Mouse (Mus musculus) kidney, embryonic 14.5 days (tissue): ENCODE measurements around the gene Nrxn2. TPM values are rescaled to one million over a fixed set of nuclear protein-coding genes. Genes with fewer than 3 reads are reported as not detected.

Experiments used
- ATAC-seq: fragments of 200-750 bp; cut with Nextera tagmentation; 2 replicates; pipeline ENCODE4 v1.8.0; 2017; ENCODE audit warnings: moderate number of reproducible peaks, mild to moderate bottlenecking, moderate TSS enrichment, moderate library complexity; ENCODE audit not compliant: low FRiP score, low TSS enrichment
- H3K27ac ChIP-seq: fragments of 300-500 bp; sonication (generic); 2 replicates; pipeline ENCODE4 v1.5.1; 2014; ENCODE audit warnings: low read depth, mild to moderate bottlenecking, low read length, moderate library complexity, mixed read lengths
- H3K27me3 ChIP-seq: fragments of 300-500 bp; sonication (generic); 2 replicates; pipeline ENCODE4 v1.6.1; 2014; ENCODE audit warnings: mild to moderate bottlenecking, low read length; ENCODE audit not compliant: control insufficient read depth, insufficient read depth
- H3K36me3 ChIP-seq: fragments of 300-500 bp; sonication (generic); 2 replicates; pipeline ENCODE4 v1.6.1; 2014; ENCODE audit warnings: low read length, mixed read lengths; ENCODE audit not compliant: control insufficient read depth, insufficient read depth
- H3K4me1 ChIP-seq: fragments of 300-500 bp; sonication (generic); 2 replicates; pipeline ENCODE4 v1.6.1; 2014; ENCODE audit warnings: low read length, mixed read lengths; ENCODE audit not compliant: control insufficient read depth, insufficient read depth
- H3K4me2 ChIP-seq: fragments of 300-500 bp; sonication (generic); replicated peaks from 2 replicates; pipeline ENCODE4 v1.6.1; 2014; ENCODE audit warnings: low read depth, mild to moderate bottlenecking, low read length
- H3K4me3 ChIP-seq: fragments of 300-500 bp; sonication (generic); 2 replicates; pipeline ENCODE4 v1.5.1; 2014; ENCODE audit warnings: mild to moderate bottlenecking, low read length
- H3K9ac ChIP-seq: fragments of 300-500 bp; sonication (generic); 2 replicates; pipeline ENCODE4 v1.6.1; 2014; ENCODE audit warnings: low read depth, mild to moderate bottlenecking, low read length, moderate library complexity
- H3K9me3 ChIP-seq: fragments of 300-500 bp; sonication (generic); 2 replicates; pipeline ENCODE4 v1.6.1; 2016; ENCODE audit warnings: low read length; ENCODE audit not compliant: control insufficient read depth
- WGBS: fragments of 180-500 bp; shearing (Covaris S2); extraction: QIAGEN DNeasy Blood & Tissue Kit; methylation state at CpG from one replicate; pipeline ENCODE4 v1.1.7; 2014; 5-methylcytosine and 5-hydroxymethylcytosine counted together
- polyA plus RNA-seq: library from polyadenylated mRNA; unstranded; fragments of >200 nt; fragmentation: Nextera tagmentation; extraction: Ambion mirVana; gene quantifications from 2 replicates; pipeline ENCODE4 v1.2.1, GENCODE M21; 2014

Nrxn2 gene
- polyA plus RNA-seq, 1 experiment from 2014 or later, result 5.4 TPM

DNA sequence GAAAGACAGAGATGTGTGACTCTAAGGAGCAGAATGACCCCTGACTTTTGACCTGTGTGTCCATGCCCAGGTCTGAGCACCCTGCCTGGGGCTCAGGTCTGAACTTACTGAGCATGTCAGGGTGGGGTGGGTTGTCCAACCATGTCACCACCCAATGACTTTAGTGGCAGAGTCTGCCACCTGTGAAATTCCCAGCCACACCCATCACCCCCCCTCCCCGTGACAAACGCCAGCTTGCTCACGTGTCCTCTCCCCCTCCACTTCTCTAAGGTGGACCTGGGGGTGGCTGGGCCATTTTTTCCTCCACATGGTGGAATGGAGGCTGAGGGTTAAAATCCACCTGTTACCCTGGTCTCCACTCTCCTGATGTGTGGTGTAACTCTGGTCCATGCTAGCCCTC, 117.7 kb downstream of the Nrxn2 start:
- WGBS, result 62% methylated on average over 3 of the region's 3 CpGs
- peaks cover 12% of the 10 kb centered on the region; the same call in 1 of the 2 replicates for H3K4me1 ChIP-seq
- no peaks in the 10 kb centered on the region for H3K36me3 ChIP-seq
- no peak for ATAC-seq
- peaks cover 8% of the 10 kb centered on the region for H3K27me3 ChIP-seq
- H3K9me3 ChIP-seq, result no peaks in the 10 kb centered on the region
- no peak overlapping the region for H3K4me3 ChIP-seq
- H3K4me2 ChIP-seq, result no peak overlapping the region
- no peak overlapping the region for H3K27ac ChIP-seq
- H3K9ac ChIP-seq, result no peak overlapping the region

DNA sequence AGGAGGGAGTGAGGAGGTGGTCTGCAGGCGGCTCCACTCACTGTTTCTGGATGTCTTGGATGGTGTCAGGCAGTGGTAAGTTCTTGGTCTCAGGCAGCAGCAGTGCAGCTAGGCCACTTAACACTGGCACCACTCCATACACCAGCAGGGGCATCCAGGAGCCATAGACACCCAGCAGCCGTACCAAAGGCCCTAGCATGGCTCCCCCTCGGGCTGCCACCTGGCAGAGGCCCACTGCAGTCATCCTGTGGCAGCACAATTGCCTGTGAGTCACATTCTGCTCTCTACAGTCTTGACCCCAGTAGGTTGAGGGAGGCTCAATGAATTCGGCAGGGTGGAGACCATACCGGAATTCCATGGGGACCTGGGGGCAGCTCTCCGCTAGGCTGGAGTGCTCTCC, 118.2 kb downstream of the Nrxn2 start:
- Histone ChIP-seq H3K4me2 (no peak overlapping the region), H3K36me3 (no peaks in the 10 kb centered on the region), H3K27ac (no peak overlapping the region), H3K4me3 (no peak overlapping the region), H3K4me1 (peaks cover 12% of the 10 kb centered on the region; the same call in 1 of the 2 replicates), H3K9me3 (no peaks in the 10 kb centered on the region), H3K9ac (no peak overlapping the region), H3K27me3 (peaks cover 4% of the 10 kb centered on the region)
- no peak for ATAC-seq
- 78% methylated on average over 6 of the region's 6 CpGs for WGBS

DNA sequence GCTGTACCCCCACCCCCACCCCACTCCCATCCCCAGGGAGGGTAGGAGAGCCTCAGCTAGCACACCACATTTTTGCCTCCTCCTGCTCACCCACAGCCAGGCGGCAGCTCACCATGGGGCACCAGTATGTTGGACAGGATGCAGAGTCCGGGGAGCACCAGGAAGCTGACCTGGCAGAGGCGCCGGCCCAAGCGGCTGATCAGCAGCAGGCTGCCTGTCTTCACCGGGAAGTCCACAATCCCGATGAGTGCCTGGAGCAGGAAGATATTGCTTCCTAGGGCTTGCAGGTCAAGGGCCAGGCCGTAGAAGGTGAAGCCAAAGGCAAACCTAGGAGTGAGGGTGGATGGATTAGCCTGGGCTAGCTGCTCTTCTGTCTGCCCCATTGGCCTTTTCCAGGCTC, 119.0 kb downstream of the Nrxn2 start:
- Histone ChIP-seq H3K9ac (no peak overlapping the region), H3K4me2 (no peak overlapping the region), H3K4me1 (peaks cover 4% of the 10 kb centered on the region; the same call in 1 of the 2 replicates), H3K4me3 (no peak overlapping the region), H3K36me3 (no peaks in the 10 kb centered on the region), H3K9me3 (no peaks in the 10 kb centered on the region), H3K27ac (no peak overlapping the region), H3K27me3 (no peaks in the 10 kb centered on the region)
- ATAC-seq, result no peak
- 62% methylated on average over 8 of the region's 8 CpGs for whole genome bisulfite sequencing

DNA sequence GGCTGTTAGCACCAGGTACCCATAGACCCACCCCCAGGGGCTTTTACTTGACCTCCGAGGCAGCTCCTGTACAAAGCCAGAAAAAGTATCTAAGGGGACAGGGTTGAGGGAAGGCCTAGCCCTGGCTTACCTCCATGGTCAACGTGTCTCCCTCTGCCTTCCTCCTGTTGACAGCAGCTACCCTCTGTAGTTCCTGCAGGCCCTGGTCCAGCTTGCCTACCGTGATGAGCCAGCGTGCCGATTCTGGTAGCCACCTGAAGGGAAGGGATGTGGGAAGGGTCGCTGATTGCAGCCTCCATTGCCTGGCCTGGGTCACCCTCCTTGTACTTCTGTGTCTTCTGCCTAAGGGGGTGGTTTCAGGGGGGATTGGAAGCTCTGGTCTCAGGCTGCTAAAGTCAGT, 120.0 kb downstream of the Nrxn2 start:
- no peaks in the 10 kb centered on the region for H3K4me1 ChIP-seq
- 89% methylated on average over 6 of the region's 6 CpGs for whole genome bisulfite sequencing

DNA sequence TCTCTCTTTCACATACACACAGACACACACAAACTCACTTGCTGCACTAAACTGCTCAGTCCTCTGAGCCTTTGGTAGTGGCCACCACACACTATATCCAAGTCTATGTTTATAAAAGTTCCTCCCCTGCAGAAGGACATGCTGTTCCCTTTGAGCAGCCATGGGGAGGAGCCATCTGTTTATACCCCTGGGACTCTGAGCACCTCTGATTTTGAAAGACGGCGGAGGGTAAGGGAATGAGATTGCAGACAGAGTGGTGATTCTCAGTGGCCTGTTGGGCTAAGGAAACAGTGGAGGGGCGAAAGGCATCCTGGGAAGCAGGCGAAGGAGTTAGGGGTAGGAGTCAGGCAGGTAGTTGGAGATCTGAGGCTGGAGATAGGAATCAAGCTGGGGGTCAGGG, 121.1 kb downstream of the Nrxn2 start:
- no peak for ATAC-seq
- no peaks in the 10 kb centered on the region for H3K27me3 ChIP-seq
- 73% methylated on average over 4 of the region's 4 CpGs for WGBS
- no peak overlapping the region for H3K4me3 ChIP-seq
- H3K27ac ChIP-seq, result no peak overlapping the region
- H3K4me2 ChIP-seq, result no peak overlapping the region
- no peaks in the 10 kb centered on the region for H3K9me3 ChIP-seq
- H3K4me1 ChIP-seq, result no peaks in the 10 kb centered on the region
- no peak overlapping the region for H3K9ac ChIP-seq
- no peaks in the 10 kb centered on the region for H3K36me3 ChIP-seq

More for the DNA sequence above, 120.0 kb downstream of the Nrxn2 start:
- H3K36me3 ChIP-seq, result no peaks in the 10 kb centered on the region
- H3K27ac ChIP-seq, result no peak overlapping the region
- H3K4me2 ChIP-seq, result no peak overlapping the region
- H3K4me3 ChIP-seq, result no peak overlapping the region
- no peak for ATAC-seq
- no peaks in the 10 kb centered on the region for H3K27me3 ChIP-seq
- no peaks in the 10 kb centered on the region for H3K9me3 ChIP-seq
- H3K9ac ChIP-seq, result no peak overlapping the region

DNA sequence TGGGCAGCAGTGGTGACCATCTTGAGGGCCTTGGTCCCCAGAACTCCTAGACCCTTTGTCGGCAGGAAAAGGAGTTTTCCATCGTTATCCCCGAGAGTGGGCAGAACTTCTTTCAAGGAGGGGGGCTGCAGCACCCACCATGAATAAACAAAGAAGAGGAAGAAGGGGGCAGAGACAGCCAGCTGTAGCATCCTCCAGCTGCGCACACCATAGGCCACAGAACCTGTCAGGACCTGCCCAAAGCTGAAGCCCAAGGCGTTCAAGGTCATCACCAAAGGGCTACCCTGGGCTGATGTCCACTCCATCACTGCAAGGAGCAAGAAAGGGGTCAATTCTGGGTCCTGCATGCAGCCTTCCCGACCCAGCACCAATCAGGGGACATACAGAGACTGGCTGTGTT, 121.7 kb downstream of the Nrxn2 start:
- H3K4me1 ChIP-seq, result no peaks in the 10 kb centered on the region
- no peak overlapping the region for H3K4me2 ChIP-seq
- no peaks in the 10 kb centered on the region for H3K36me3 ChIP-seq
- no peak overlapping the region for H3K9ac ChIP-seq
- 75% methylated on average over 6 of the region's 6 CpGs for WGBS
- no peaks in the 10 kb centered on the region for H3K27me3 ChIP-seq
- no peak overlapping the region for H3K4me3 ChIP-seq
- H3K27ac ChIP-seq, result no peak overlapping the region
- no peak for ATAC-seq
- 0 out of 2 replicates have a peak, but pooled peaks cover 3% of the 10 kb centered on the region for H3K9me3 ChIP-seq

DNA sequence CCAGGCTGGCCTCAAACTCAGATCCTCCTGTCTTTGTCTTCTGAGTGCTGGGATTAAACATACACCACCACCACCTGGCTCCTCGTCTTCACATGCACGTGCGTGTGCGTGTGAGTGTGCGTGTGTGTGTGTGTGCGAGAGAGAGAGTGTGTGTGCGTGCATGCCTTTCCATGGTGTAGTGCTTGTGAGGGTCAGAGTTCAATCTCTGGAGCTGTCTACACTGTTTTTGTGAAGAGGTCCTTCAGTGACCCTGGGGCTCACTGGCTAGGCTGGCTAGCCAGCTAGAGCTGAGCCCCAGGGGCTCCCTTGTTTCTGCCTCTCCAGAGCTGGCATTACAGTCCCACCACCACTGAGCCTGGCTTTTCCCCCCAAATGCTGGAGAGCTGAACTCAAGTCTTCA, 123.0 kb downstream of the Nrxn2 start:
- no peaks in the 10 kb centered on the region for H3K36me3 ChIP-seq
- H3K27me3 ChIP-seq, result no peaks in the 10 kb centered on the region
- H3K4me2 ChIP-seq, result no peak overlapping the region
- no peak overlapping the region for H3K27ac ChIP-seq
- 0 out of 2 replicates have a peak, but pooled peaks cover 3% of the 10 kb centered on the region for H3K9me3 ChIP-seq
- no peaks in the 10 kb centered on the region for H3K4me1 ChIP-seq
- ATAC-seq, result no peak
- WGBS, result 88% methylated on average over 7 of the region's 7 CpGs
- no peak overlapping the region for H3K9ac ChIP-seq
- no peak overlapping the region for H3K4me3 ChIP-seq

DNA sequence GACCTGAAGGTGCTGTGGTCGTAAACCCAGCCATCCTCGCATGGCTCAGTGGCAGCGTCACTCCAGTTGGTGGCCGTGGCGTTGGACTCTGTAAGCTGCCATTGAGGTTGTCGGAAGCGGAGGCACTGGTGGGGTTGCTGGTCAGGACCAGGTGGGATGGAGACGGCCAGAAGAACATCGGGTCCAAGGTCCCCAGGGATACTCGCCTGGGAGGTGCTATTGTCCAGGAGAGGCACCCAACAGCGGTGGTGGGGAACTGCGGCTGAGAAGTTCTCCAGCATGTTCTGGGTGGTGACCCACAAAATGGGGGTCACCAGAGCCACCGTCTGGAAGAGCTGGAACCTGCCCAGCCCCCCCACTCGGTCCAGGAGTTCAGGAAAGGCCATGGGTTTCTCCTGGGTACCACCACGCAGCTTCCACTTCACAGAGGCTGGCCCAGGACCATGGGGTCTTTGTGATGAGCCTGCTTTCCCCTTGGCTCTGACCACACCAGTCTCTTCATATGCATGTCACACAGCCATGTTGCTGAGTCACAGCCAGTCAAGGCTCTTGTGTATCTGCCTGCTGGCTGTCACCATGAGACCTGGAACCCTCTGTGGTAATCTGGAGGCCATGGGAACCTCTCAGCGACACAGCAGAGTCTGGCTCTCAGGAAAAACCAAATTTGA, 124.0 kb downstream of the Nrxn2 start, which contains the start of gene Slc22a12:
TSS of gene Slc22a12 (minus strand) at position 666 of the 668 bp plus-strand sequence.
- Histone ChIP-seq H3K9ac (no peak within 1 kb of the TSS; the same call in 1 of the 2 replicates), H3K4me3 (no peak within 1 kb of the TSS), H3K27ac (peak within 1 kb of the TSS; percentile 59; the same call in 1 of the 2 replicates), H3K4me2 (no peak within 1 kb of the TSS), H3K9me3 (0 out of 2 replicates have a peak, but pooled peaks cover 3% of the 10 kb centered on the region), H3K36me3 (no peaks in the 10 kb centered on the region), H3K27me3 (no peaks in the 10 kb centered on the region), H3K4me1 (no peaks in the 10 kb centered on the region)
- WGBS, result 81% methylated on average over 16 of the region's 16 CpGs
- no peak for ATAC-seq

DNA sequence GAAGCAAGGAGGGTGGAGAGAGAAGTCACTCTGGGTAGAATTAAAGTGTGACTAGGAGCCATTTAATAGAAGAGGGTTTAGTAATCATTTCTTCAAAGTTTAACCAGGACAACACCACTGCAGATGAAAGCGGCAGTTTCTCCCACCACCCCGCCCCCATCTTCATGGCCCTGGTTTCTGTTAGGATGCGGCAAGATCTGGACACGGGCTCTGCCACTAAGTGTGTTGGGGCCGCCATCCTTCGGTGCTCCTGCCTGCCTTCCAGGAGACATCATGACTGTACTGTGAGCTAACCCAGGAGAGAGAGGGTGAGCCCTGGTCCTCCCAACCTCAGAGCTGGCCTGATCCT, 124.5 kb downstream of the Nrxn2 start:
- no peak overlapping the region for H3K4me2 ChIP-seq
- H3K9me3 ChIP-seq, result 0 out of 2 replicates have a peak, but pooled peaks cover 3% of the 10 kb centered on the region
- no peaks in the 10 kb centered on the region for H3K36me3 ChIP-seq
- H3K27ac ChIP-seq, result peak overlapping the region; percentile 59; the same call in 1 of the 2 replicates
- 84% methylated on average over 6 of the region's 6 CpGs for WGBS
- H3K4me1 ChIP-seq, result no peaks in the 10 kb centered on the region
- ATAC-seq, result no peak
- H3K27me3 ChIP-seq, result no peaks in the 10 kb centered on the region
- H3K9ac ChIP-seq, result no peak overlapping the region
- no peak overlapping the region for H3K4me3 ChIP-seq
